Mouse (Mus musculus) MEL (cell line): ENCODE measurements at regions not wholly inside any gene's neighbourhood (a gene's known extent, or its start where the extent isn't known, plus 50 kb on each side); places are given as distances from the start of the nearest gene placed in this dataset.

Experiments
- DNase-seq: peaks from one replicate; pipeline ENCODE4 v3.0.0; 2011; ENCODE audit warnings: low read depth, low spot score
- H3K27ac ChIP-seq: 2 replicates; pipeline ENCODE4 v1.5.1; 2012; ENCODE audit warnings: low read depth, mild to moderate bottlenecking, control low read depth, low read length, moderate library complexity; ENCODE audit not compliant: control insufficient read depth
- H3K27me3 ChIP-seq, 2 experiments: fragments of 150-350 bp in 1 of 2; sonication (generic) in 1 of 2; 2 replicates each; pipeline ENCODE4 v1.6.1; 2012; ENCODE audit warnings: low read length in 2 of 2, mild to moderate bottlenecking in 2 of 2, improper control_type of control experiment in 1 of 2, moderate library complexity in 1 of 2; ENCODE audit not compliant: insufficient read depth in 2 of 2, control insufficient read depth in 1 of 2
- H3K36me3 ChIP-seq, 2 experiments: 2 replicates each; pipeline ENCODE4 v1.6.1; 2012 to 2014; ENCODE audit warnings: low read length in 2 of 2, improper control_type of control experiment in 1 of 2, inconsistent platforms in 1 of 2, mild to moderate bottlenecking in 1 of 2; ENCODE audit not compliant: insufficient read depth in 2 of 2, control insufficient read depth in 1 of 2
- H3K4me1 ChIP-seq, 2 experiments: fragments of 150-350 bp in 1 of 2; sonication (generic) in 1 of 2; 2 replicates each; pipeline ENCODE4 v1.6.1; 2012; ENCODE audit warnings: low read length in 2 of 2, improper control_type of control experiment in 1 of 2, mild to moderate bottlenecking in 1 of 2; ENCODE audit not compliant: insufficient read depth in 2 of 2, control insufficient read depth in 1 of 2
- H3K4me3 ChIP-seq, 2 experiments: fragments of 150-350 bp in 1 of 2; sonication (generic) in 1 of 2; 2 replicates each; pipeline ENCODE4 v1.5.1; 2012; ENCODE audit warnings: low read depth in 2 of 2, low read length in 2 of 2, mild to moderate bottlenecking in 2 of 2, moderate library complexity in 2 of 2, control low read depth in 1 of 2, improper control_type of control experiment in 1 of 2; ENCODE audit not compliant: control insufficient read depth in 1 of 2, insufficient read depth in 1 of 2
- H3K79me2 ChIP-seq: 2 replicates; pipeline ENCODE4 v1.6.1; 2012; ENCODE audit warnings: mild to moderate bottlenecking, low read length, moderate library complexity; ENCODE audit not compliant: control insufficient read depth, poor library complexity, insufficient read depth
- H3K9ac ChIP-seq: 2 replicates; pipeline ENCODE4 v1.6.1; 2012; ENCODE audit warnings: low read depth, mild to moderate bottlenecking, control low read depth, low read length, moderate library complexity; ENCODE audit not compliant: control insufficient read depth, poor library complexity, severe bottlenecking
- H3K9me3 ChIP-seq: fragments of 150-350 bp; sonication (generic); replicated peaks from 2 replicates; pipeline ENCODE4 v1.6.1; 2012; ENCODE audit warnings: mild to moderate bottlenecking, low read length, improper control_type of control experiment, moderate library complexity; ENCODE audit not compliant: insufficient read depth
- CHD2 ChIP-seq: IDR thresholded peaks from 2 replicates; pipeline ENCODE4 v1.6.1; 2011; ENCODE audit warnings: low read length, improper control_type of control experiment
- E2F4 ChIP-seq: IDR thresholded peaks from 2 replicates; pipeline ENCODE4 v1.6.1; 2011; ENCODE audit warnings: low read depth, low read length, improper control_type of control experiment, borderline replicate concordance
- ELF1 ChIP-seq: IDR thresholded peaks from 2 replicates; pipeline ENCODE4 v1.6.1; 2014; ENCODE audit warnings: low read depth, mild to moderate bottlenecking, inconsistent platforms, low read length, improper control_type of control experiment, moderate library complexity
- EP300 ChIP-seq, 2 experiments: IDR thresholded peaks; 2 replicates each; pipeline ENCODE4 v1.6.1; 2011; ENCODE audit warnings: improper control_type of control experiment in 2 of 2, low read length in 2 of 2, low read depth in 1 of 2, mild to moderate bottlenecking in 1 of 2
- ETS1 ChIP-seq: IDR thresholded peaks from 2 replicates; pipeline ENCODE4 v1.6.1; 2012; ENCODE audit warnings: low read depth, mild to moderate bottlenecking, inconsistent platforms, low read length, improper control_type of control experiment, moderate library complexity
- GABPA ChIP-seq: IDR thresholded peaks from 2 replicates; pipeline ENCODE4 v1.6.1; 2012; ENCODE audit warnings: low read depth, mild to moderate bottlenecking, inconsistent platforms, low read length, improper control_type of control experiment, moderate library complexity
- GATA1 ChIP-seq: IDR thresholded peaks from 2 replicates; pipeline ENCODE4 v1.6.1; 2011; ENCODE audit warnings: low read depth, low read length, improper control_type of control experiment
- HCFC1 ChIP-seq: IDR thresholded peaks from 2 replicates; pipeline ENCODE4 v1.6.1; 2012; ENCODE audit warnings: low read depth, mild to moderate bottlenecking, inconsistent platforms, low read length, improper control_type of control experiment, moderate library complexity
- JUND ChIP-seq: IDR thresholded peaks from 2 replicates; pipeline ENCODE4 v1.6.1; 2011; ENCODE audit warnings: low read depth, mild to moderate bottlenecking, improper control_type of control experiment, low read length
- KAT2A ChIP-seq: conservative IDR thresholded peaks from 2 replicates; pipeline ENCODE4 v1.6.1; 2012; ENCODE audit warnings: low read depth, low read length, improper control_type of control experiment, inconsistent platforms
- MAZ ChIP-seq: IDR thresholded peaks from 2 replicates; pipeline ENCODE4 v1.6.1; 2012; ENCODE audit warnings: low read depth, mild to moderate bottlenecking, inconsistent platforms, low read length, improper control_type of control experiment
- MEF2A ChIP-seq: IDR thresholded peaks from 2 replicates; pipeline ENCODE4 v1.6.1; 2014; ENCODE audit warnings: low read depth, mild to moderate bottlenecking, inconsistent platforms, low read length, improper control_type of control experiment; ENCODE audit not compliant: poor library complexity, insufficient replicate concordance, severe bottlenecking; ENCODE audit errors: extremely low read depth
- MXI1 ChIP-seq: IDR thresholded peaks from 2 replicates; pipeline ENCODE4 v1.6.1; 2011; ENCODE audit warnings: mild to moderate bottlenecking, low read depth, low read length, improper control_type of control experiment
- MYB ChIP-seq: IDR thresholded peaks from 2 replicates; pipeline ENCODE4 v1.6.1; 2011; ENCODE audit warnings: mild to moderate bottlenecking, low read depth, low read length, improper control_type of control experiment
- MYC ChIP-seq: IDR thresholded peaks from 2 replicates; pipeline ENCODE4 v1.6.1; 2011; ENCODE audit warnings: low read depth, mild to moderate bottlenecking, low read length, improper control_type of control experiment, moderate library complexity
- NELFE ChIP-seq: IDR thresholded peaks from 2 replicates; pipeline ENCODE4 v1.6.1; 2011; ENCODE audit warnings: low read depth, low read length, improper control_type of control experiment
- RCOR1 ChIP-seq: IDR thresholded peaks from 2 replicates; pipeline ENCODE4 v1.6.1; 2012; ENCODE audit warnings: low read depth, mild to moderate bottlenecking, inconsistent platforms, low read length, improper control_type of control experiment
- SIN3A ChIP-seq: IDR thresholded peaks from 2 replicates; pipeline ENCODE4 v1.6.1; 2012; ENCODE audit warnings: low read length, improper control_type of control experiment, inconsistent platforms
- TAL1 ChIP-seq: IDR thresholded peaks from 2 replicates; pipeline ENCODE4 v1.6.1; 2012; ENCODE audit warnings: mild to moderate bottlenecking, inconsistent platforms, low read length, moderate library complexity, mixed read lengths
- TBP ChIP-seq: IDR thresholded peaks from 2 replicates; pipeline ENCODE4 v1.8.0; 2011; ENCODE audit warnings: low read depth, low read length, improper control_type of control experiment
- TCF12 ChIP-seq: IDR thresholded peaks from 2 replicates; pipeline ENCODE4 v1.6.1; 2014; ENCODE audit warnings: low read depth, mild to moderate bottlenecking, inconsistent platforms, low read length, improper control_type of control experiment, moderate library complexity
- USF1 ChIP-seq: IDR thresholded peaks from 2 replicates; pipeline ENCODE4 v1.6.1; 2014; ENCODE audit warnings: low read depth, mild to moderate bottlenecking, inconsistent platforms, low read length, improper control_type of control experiment, moderate library complexity
- USF2 ChIP-seq, 2 experiments: IDR thresholded peaks; 2 replicates each; pipeline ENCODE4 v1.6.1; 2011 to 2012; ENCODE audit warnings: improper control_type of control experiment in 2 of 2, low read length in 2 of 2, borderline replicate concordance in 1 of 2, inconsistent platforms in 1 of 2, low read depth in 1 of 2, mild to moderate bottlenecking in 1 of 2; ENCODE audit not compliant: insufficient read depth in 1 of 2
- ZKSCAN1 ChIP-seq: IDR thresholded peaks from 2 replicates; pipeline ENCODE4 v1.6.1; 2012; ENCODE audit warnings: low read depth, mild to moderate bottlenecking, inconsistent platforms, low read length, improper control_type of control experiment, moderate library complexity
- ZNF384 ChIP-seq: IDR thresholded peaks from 2 replicates; pipeline ENCODE4 v1.6.1; 2012; ENCODE audit warnings: low read depth, mild to moderate bottlenecking, inconsistent platforms, low read length, improper control_type of control experiment

GRCm38 (mm10) chr1:69342100-69342499, 234.2 kb upstream of the Erbb4 start:
- no peaks in the 10 kb centered on the region for H3K9me3 ChIP-seq
- H3K4me3 ChIP-seq, result no peak overlapping the region
- H3K27ac ChIP-seq, result no peak overlapping the region; the same call in 1 of the 2 replicates
- H3K4me1 ChIP-seq, result 0 out of 4 replicates have a peak, but pooled peaks cover 0 to 6% of the 10 kb centered on the region in 2 experiments
- DNase-seq, result peak; percentile 75
- no peaks in the 10 kb centered on the region for H3K27me3 ChIP-seq
- peaks cover 0 to 7% of the 10 kb centered on the region in 2 experiments; a peak in 2 of 4 replicates for H3K36me3 ChIP-seq
- H3K9ac ChIP-seq, result no peak overlapping the region
- no peaks in the 10 kb centered on the region for H3K79me2 ChIP-seq
- TF ChIP-seq CHD2 (no peak), GABPA (no peak), KAT2A (no peak), MAZ (no peak), USF2 (IDR thresholded peaks at IDR 0.05; ENCODE audit: borderline replicate concordance in 1 of 2, insufficient read depth in 1 of 2, low read depth in 1 of 2, low read length in 2 of 2) (no peak), MYC (peak; percentile 57; the same call in 1 of the 2 replicates), RCOR1 (peak; percentile 97), MEF2A (no peak), MYB (no peak), USF1 (peak; percentile 82), JUND (no peak), TBP (0 out of 2 replicates have a peak, but pooled peaks have one; percentile 29), MXI1 (no peak; the same call in 1 of the 2 replicates), EP300 (IDR thresholded peaks at IDR 0.05; ENCODE audit: low read depth in 1 of 2, low read length in 2 of 2) (peak; percentile 76 to 83), ZKSCAN1 (no peak), GATA1 (peak; percentile 86), ELF1 (peak; percentile 84), TAL1 (no peak), SIN3A (0 out of 2 replicates have a peak, but pooled peaks have one; percentile 32), TCF12 (peak; percentile 73), ZNF384 (peak; percentile 97), E2F4 (no peak), NELFE (no peak), ETS1 (peak; percentile 78), HCFC1 (0 out of 2 replicates have a peak, but pooled peaks have one; percentile 31)
